Mouse (Mus musculus) megakaryocyte, embryonic 14.5 days (primary cell): ENCODE results near the gene Tet1.

ENCODE experiments used
- FLI1 ChIP-seq: IDR thresholded peaks from 2 replicates; pipeline ENCODE4 v1.6.1; 2012; ENCODE audit warnings: low read length, inconsistent platforms, mixed read lengths
- GATA1 ChIP-seq: IDR thresholded peaks from 3 replicates; pipeline ENCODE4 v1.6.1; 2012; ENCODE audit warnings: mixed read lengths, low read length, inconsistent platforms, borderline replicate concordance

DNA sequence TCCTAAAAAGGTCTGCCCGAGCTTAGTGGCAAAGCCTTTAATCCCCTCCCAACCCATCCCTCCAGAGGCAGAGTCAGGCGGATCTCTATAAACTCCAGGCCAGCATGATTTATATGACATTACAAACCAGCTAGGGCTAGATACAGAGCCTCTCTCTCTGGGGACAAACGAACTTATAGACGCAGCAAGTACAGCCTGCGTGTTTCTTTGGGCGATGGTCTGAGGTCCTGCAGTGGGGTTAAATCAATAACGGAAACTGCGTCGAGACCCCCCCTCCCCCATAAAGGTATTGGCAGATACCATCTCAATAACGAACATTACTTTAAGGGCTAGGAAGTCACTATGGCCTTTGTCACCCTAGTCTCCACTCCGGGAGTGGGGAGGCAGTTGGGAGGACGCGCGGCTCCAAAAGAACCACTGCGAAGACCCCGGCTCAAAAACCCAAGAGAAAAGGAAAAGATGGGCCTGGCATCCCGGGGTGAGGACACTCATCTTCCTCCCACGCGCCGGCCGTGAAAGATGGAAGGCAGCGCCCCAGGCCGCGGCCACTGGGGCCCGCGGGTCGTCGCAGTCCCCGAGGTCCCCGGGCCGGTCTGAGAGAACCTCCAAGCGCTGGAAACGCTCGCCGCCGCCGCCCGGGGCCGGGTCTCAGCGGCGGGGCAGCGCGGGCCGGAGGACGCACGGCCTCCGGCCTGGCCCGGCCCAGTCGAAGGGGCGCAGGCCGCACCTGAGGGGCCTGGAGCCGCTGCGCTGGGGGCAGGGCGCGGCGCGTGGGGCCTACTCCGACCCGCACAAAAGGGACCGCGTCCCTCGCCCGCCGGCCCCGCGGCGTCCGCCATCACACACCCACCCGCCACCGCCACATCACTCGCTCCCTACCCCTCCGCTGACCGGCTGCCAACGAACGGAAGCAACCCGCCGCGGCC lies 117.3 kb downstream of the Tet1 start:
- TF ChIP-seq GATA1 (no peak), FLI1 (no peak)
